Comparison of ENCODE assay signal across 19 mouse cellular contexts in the genomic region with DNA sequence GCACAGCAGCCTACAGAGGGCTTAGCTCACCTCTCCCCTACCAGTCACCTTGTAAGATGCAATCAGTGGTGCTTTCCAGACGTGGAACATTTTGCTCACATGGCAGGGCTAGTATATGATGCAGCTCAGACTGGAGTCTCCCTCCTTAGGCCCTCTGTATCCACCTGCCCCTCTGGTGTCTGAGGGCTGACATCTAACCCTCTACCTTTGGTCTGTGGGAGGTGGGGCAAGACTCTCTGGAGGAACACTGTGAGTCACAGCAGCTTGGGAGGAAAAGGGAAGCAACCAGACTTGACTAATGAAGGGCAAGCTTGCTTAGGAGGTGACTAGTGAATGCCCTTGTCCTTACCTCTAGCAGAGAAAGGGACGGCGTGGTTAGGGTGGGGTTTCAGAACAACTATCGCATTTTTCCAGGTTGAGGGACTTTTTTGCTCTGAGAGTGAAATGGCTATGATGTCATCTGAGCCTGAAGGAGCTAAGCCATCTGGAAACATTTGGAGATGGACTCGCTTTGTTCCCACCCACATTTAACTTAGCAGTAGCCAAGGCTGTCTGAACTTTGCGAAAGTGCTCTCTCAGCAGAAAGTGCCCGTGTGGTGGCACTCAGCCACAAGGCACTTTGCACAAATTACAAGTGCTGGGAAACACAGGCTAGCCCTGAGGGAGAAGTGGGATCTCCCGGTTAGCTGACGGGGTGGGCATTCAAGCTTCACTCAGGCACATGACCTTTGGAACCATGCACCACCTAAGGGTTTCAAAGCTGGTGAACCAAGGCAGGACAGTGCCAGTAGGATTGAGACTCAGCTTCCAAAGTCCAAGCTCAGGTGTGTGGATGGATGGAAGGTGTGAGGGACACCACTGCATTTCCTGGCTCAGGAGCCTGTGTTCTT. TPM values are rescaled to one million over a fixed set of nuclear protein-coding genes. Genes with fewer than 3 reads are reported as not detected.
DNase-seq lines count a peak whose midpoint lies in the region; ATAC-seq lines count a peak whose summit lies in the region.
"Had no signal": no experiment of that assay in that cellular context is flagged by ENCODE, and none has a peak within 500 bp of the region (broad histone marks: within the 10 kb centered on the region; RNA-seq: fewer than 3 reads in every experiment).

No protein-coding gene starts in this region.

- H3K4me1 ChIP-seq in embryonic facial prominence, embryonic 14.5 days (ENCODE audit: control insufficient read depth, insufficient read depth, low read length), result no peaks in the 10 kb centered on the region
- H3K4me1 ChIP-seq in embryonic facial prominence, embryonic 10.5 days, result no peaks in the 10 kb centered on the region

- no peak overlapping the region for H3K9ac ChIP-seq in embryonic facial prominence, embryonic 14.5 days (ENCODE audit: low read depth, low read length)
- H3K9ac ChIP-seq: midbrain, embryonic 13.5 days; neural tube, embryonic 13.5 days had no signal

- H3K27ac ChIP-seq in embryonic facial prominence, embryonic 14.5 days (replicated peaks; ENCODE audit: low read depth, low read length), result no peak overlapping the region
- H3K27ac ChIP-seq in embryonic facial prominence, embryonic 10.5 days (replicated peaks), result no peak overlapping the region
- H3K27ac ChIP-seq: midbrain, embryonic 13.5 days; neural tube, embryonic 13.5 days had no signal

- DNase-seq in embryonic facial prominence, embryonic 14.5 days (ENCODE audit: low spot score), result peak; percentile 23
- DNase-seq in embryonic facial prominence, embryonic 10.5 days (ENCODE audit: low spot score), result no peak
- peak; percentile 11 for DNase-seq in retina, postnatal 1 day
- no peak for DNase-seq in retina, embryonic 14.5 days (ENCODE audit: low spot score)
- DNase-seq in kidney, adult 9 months, result peak; percentile 80
- peak; percentile 65 to 77 for DNase-seq in kidney, postnatal 36 days
- DNase-seq in layer of hippocampus, adult 9-11 months, result no peak
- no peak for DNase-seq in heart, postnatal 10 days
- DNase-seq: cerebellum, adult 9-11 months; left cerebral cortex, postnatal 4 days; lung, adult 18-20 months; lung, postnatal 14 days; right cerebral cortex, postnatal 14 days; thymus, postnatal 4 days had no signal

- WGBS in embryonic facial prominence, embryonic 14.5 days, result 46% methylated on average over 9 of the region's 9 CpGs
- WGBS in embryonic facial prominence, embryonic 10.5 days, result 75% methylated on average over 9 of the region's 9 CpGs

- H3K36me3 ChIP-seq in embryonic facial prominence, embryonic 14.5 days (ENCODE audit: control insufficient read depth, insufficient read depth, low read length), result no peaks in the 10 kb centered on the region
- H3K36me3 ChIP-seq in embryonic facial prominence, embryonic 10.5 days (replicated peaks), result no peaks in the 10 kb centered on the region
- H3K36me3 ChIP-seq: midbrain, embryonic 13.5 days; neural tube, embryonic 13.5 days had no signal

- no peak for ATAC-seq in embryonic facial prominence, embryonic 14.5 days (ENCODE audit: low read depth)
- ATAC-seq: CD4-positive, CD25-positive, alpha-beta regulatory T cell, adult 4 months had no signal

- intact Hi-C loops in heart, postnatal 10 days (cut with DNase I), result no loop called here

- H3K9me3 ChIP-seq in embryonic facial prominence, embryonic 14.5 days (ENCODE audit: control insufficient read depth, low read length), result no peaks in the 10 kb centered on the region
- H3K9me3 ChIP-seq in embryonic facial prominence, embryonic 10.5 days, result no peaks in the 10 kb centered on the region
- H3K9me3 ChIP-seq: midbrain, embryonic 13.5 days; neural tube, embryonic 13.5 days had no signal

- H3K4me2 ChIP-seq in embryonic facial prominence, embryonic 14.5 days (ENCODE audit: low read depth, low read length), result no peak overlapping the region
- H3K4me2 ChIP-seq: liver, embryonic 11.5 days; midbrain, embryonic 13.5 days; neural tube, embryonic 13.5 days had no signal

- H3K27me3 ChIP-seq in embryonic facial prominence, embryonic 14.5 days (replicated peaks; ENCODE audit: control insufficient read depth, insufficient read depth, low read length), result no peaks in the 10 kb centered on the region
- no peaks in the 10 kb centered on the region for H3K27me3 ChIP-seq in embryonic facial prominence, embryonic 10.5 days (replicated peaks; ENCODE audit: low read depth, poor library complexity, severe bottlenecking)
- H3K27me3 ChIP-seq: midbrain, embryonic 13.5 days; neural tube, embryonic 13.5 days had no signal

- no peak overlapping the region for H3K4me3 ChIP-seq in embryonic facial prominence, embryonic 14.5 days (ENCODE audit: low read depth, low read length)
- no peak overlapping the region for H3K4me3 ChIP-seq in embryonic facial prominence, embryonic 10.5 days
- H3K4me3 ChIP-seq: midbrain, embryonic 13.5 days; neural tube, embryonic 13.5 days had no signal

RNA-seq across cellular contexts. Expression of gene Grid1, which starts 41.2 kb away (rescaled TPM):
- polyA plus RNA-seq in embryonic facial prominence, embryonic 14.5 days (2014; fragmentation: Nextera tagmentation; extraction: Ambion mirVana), result 1.8 and 2.5 TPM in 2 replicates
- polyA plus RNA-seq in embryonic facial prominence, embryonic 10.5 days (2016; fragmentation: Nextera tagmentation; extraction: Ambion mirVana), result 0.20 and 0.31 TPM in 2 replicates
- total RNA-seq in heart, postnatal 10 days (2021), result not detected
- total RNA-seq: megakaryocyte, adult 5-6 weeks had no signal
- polyA plus RNA-seq: CD4-positive, CD25-positive, alpha-beta regulatory T cell, adult 4 months had no signal

Comparison
In these comparisons a context has a peak if more than half of its experiments do, and no peak if none do; other contexts are left out.
1. DNase-seq: peak in embryonic facial prominence, embryonic 14.5 days (single experiment), retina, postnatal 1 day (single experiment), kidney, adult 9 months (single experiment) and kidney, postnatal 36 days (2 of 2); none in embryonic facial prominence, embryonic 10.5 days (single experiment), retina, embryonic 14.5 days (single experiment), layer of hippocampus, adult 9-11 months (single experiment) and heart, postnatal 10 days (0 of 2).